Mouse (Mus musculus) lung, adult 2 months (tissue): ENCODE results near the gene Mff.

Experiments used
- CTCF ChIP-seq: fragments of 200-500 bp; IDR thresholded peaks from 2 replicates; pipeline ENCODE4 v1.5.1; 2011; ENCODE audit warnings: mild to moderate bottlenecking, low read length, control low read depth; ENCODE audit not compliant: insufficient read depth
- POLR2A ChIP-seq: fragments of 200-500 bp; IDR thresholded peaks from 2 replicates; pipeline ENCODE4 v1.6.1; 2011; ENCODE audit warnings: low read depth, mild to moderate bottlenecking, control low read depth, low read length, borderline replicate concordance; ENCODE audit errors: extremely low read depth

- TF ChIP-seq CTCF (no peak), POLR2A (no peak)
Observed at GRCm38 (mm10) chr1:82795702-82796443, 71.2 kb downstream of the Mff start.
